8 mouse cellular contexts compared by ENCODE assay signal in the genomic region with DNA sequence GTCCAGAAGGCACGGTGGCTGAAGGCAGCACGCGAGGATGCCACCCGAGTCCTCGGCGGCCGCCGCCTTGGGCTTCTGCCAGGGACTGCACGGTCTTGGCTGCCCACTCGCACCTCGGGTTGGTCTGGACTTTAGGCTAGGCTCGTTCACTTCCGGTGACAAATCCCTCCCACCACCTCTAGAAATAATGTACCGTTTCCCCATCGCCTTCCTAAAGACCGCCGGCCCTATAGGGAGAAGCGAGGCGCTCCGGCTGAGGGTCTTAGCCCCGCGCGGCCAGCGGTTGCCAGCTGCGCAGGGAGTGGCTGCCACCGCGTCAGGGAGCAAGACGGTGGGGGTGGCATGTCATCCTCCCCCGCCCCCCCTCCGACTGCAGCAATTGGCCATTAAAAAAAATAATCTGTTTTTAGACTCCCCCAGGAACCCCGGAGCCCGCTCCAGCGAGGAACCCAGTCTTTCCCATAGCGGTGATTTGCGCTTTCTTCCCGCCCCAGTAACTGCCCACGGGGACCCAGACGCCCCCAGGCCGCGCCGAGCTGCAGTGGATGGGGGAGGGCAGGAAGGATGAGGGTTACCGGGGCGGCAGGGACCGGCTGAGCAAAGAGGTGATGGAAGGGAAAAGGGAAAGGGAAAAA. TPM values are rescaled to one million over a fixed set of nuclear protein-coding genes. Genes with fewer than 3 reads are reported as not detected.
DNase-seq lines count a peak whose midpoint lies in the region; ATAC-seq lines count a peak whose summit lies in the region.

No protein-coding gene starts in this region.

- peak overlapping the region; percentile 90 for H3K4me3 ChIP-seq in intestine, embryonic 15.5 days (replicated peaks)

- DNase-seq in adrenal gland, adult 8-10 months = peak; percentile 74
- DNase-seq in embryo, embryonic 11.5 days (ENCODE audit: low read depth, low spot score) = peak; percentile 61
- DNase-seq in gastrocnemius, postnatal 25 days = peak; percentile 80
- peak; percentile 81 to 82 for DNase-seq in left cerebral cortex, postnatal 36 days (ENCODE audit: low spot score in 2 of 2)
- peak; percentile 82 for DNase-seq in mesoderm, embryonic 11.5 days (ENCODE audit: low read depth, low spot score)
- DNase-seq in right cerebral cortex, postnatal 36 days (ENCODE audit: low spot score in 2 of 2) = peak; percentile 69 to 73
- peak; percentile 67 to 80 for DNase-seq in urinary bladder, postnatal 36 days (ENCODE audit: low spot score in 2 of 2)

- H3K36me3 ChIP-seq in intestine, embryonic 15.5 days = no peaks in the 10 kb centered on the region

- ATAC-seq in intestine, embryonic 15.5 days = peak; percentile 52

- WGBS in intestine, embryonic 15.5 days = under 1% methylated on average over 44 of the region's 44 CpGs

- H3K4me1 ChIP-seq in intestine, embryonic 15.5 days (replicated peaks) = peaks cover 28% of the 10 kb centered on the region

- H3K4me2 ChIP-seq in intestine, embryonic 15.5 days (replicated peaks) = peak overlapping the region; percentile 89

- H3K27me3 ChIP-seq in intestine, embryonic 15.5 days (replicated peaks) = no peaks in the 10 kb centered on the region

- intact Hi-C loops in left cerebral cortex, postnatal 36 days (cut with DNase I) = loop anchor here (1.0 to 2.0 kb wide), 2 partner anchors 32 to 107 kb away; partner anchors contain the start of gene Rpl7l1

- H3K9me3 ChIP-seq in intestine, embryonic 15.5 days = no peaks in the 10 kb centered on the region

- H3K27ac ChIP-seq in intestine, embryonic 15.5 days = peak overlapping the region; percentile 98

- peak overlapping the region; percentile 81 for H3K9ac ChIP-seq in intestine, embryonic 15.5 days

RNA-seq across cellular contexts. Expression of gene Tbcc, which starts 0.9 kb away (rescaled TPM):
- total RNA-seq in adrenal gland, adult 8-10 months (2022) = 10 to 100 TPM; 22.8 to 28.3 (median 26.7) TPM
- total RNA-seq in gastrocnemius, postnatal 25 days (2021) = 1 to 10 TPM; 7.1 to 8.5 TPM
- polyA plus RNA-seq in intestine, embryonic 15.5 days (2015; fragmentation: Nextera tagmentation; extraction: Ambion mirVana) = 48.2 and 48.6 TPM in 2 replicates
- total RNA-seq in left cerebral cortex, postnatal 36 days (2021) = 10 to 100 TPM; 33.4 to 37.6 TPM

RNA-seq across cellular contexts. Expression of gene Prph2, which starts 20.7 kb away (rescaled TPM):
- total RNA-seq in adrenal gland, adult 8-10 months (2022) = not detected
- total RNA-seq in gastrocnemius, postnatal 25 days (2021) = not detected
- polyA plus RNA-seq in intestine, embryonic 15.5 days (2015; fragmentation: Nextera tagmentation; extraction: Ambion mirVana) = not detected in 2 replicates
- not detected for total RNA-seq in left cerebral cortex, postnatal 36 days (2021)

RNA-seq across cellular contexts. Expression of gene Bicral, which starts 31.3 kb away (rescaled TPM):
- 10 to 100 TPM; 22.1 to 32.4 (median 26.6) TPM for total RNA-seq in adrenal gland, adult 8-10 months (2022)
- 1 to 10 TPM; 7.5 to 9.2 TPM for total RNA-seq in gastrocnemius, postnatal 25 days (2021)
- 3.5 and 4.6 TPM in 2 replicates for polyA plus RNA-seq in intestine, embryonic 15.5 days (2015; fragmentation: Nextera tagmentation; extraction: Ambion mirVana)
- total RNA-seq in left cerebral cortex, postnatal 36 days (2021) = 10 to 100 TPM; 52.7 to 58.5 TPM

Comparison
In these comparisons a context has a peak if more than half of its experiments do, and no peak if none do; other contexts are left out.
1. Peak in every context shown above with its lines: DNase-seq, ATAC-seq, H3K4me3 ChIP-seq and H3K27ac ChIP-seq.